Mouse (Mus musculus): ENCODE measurements at regions not wholly inside any gene's neighbourhood (a gene's known extent, or its start where the extent isn't known, plus 50 kb on each side); places are given as distances from the start of the nearest gene placed in this dataset.

DNA sequence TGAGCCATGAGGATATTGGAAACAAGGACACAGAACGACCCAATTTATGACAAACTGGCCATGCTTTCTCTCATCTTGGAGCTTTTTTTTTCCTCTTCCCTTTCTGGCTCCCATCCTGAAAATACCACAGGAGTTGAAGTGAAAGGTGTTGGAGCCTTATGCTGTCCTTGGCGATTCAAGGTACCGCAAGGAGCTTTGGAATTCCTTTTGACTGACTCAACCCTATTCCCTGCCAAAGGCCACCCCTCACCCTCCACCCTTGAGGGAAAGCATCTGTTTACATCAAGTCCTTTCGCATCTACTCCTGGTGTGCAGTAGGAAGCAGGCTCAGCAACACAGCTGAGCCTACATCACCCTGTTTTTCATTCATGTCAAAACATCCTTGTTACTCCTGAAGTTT lies 208.5 kb downstream of the Rap2a start:
- H3K4me2 ChIP-seq (ENCODE audit: low read depth), result no peak overlapping the region
- TF ChIP-seq USF1 (IDR thresholded peaks at IDR 0.05; ENCODE audit: low read depth) (no peak), TCF3 (IDR thresholded peaks at IDR 0.05; ENCODE audit: insufficient read length, low read depth) (no peak), POLR2A (IDR thresholded peaks at IDR 0.05; ENCODE audit: insufficient read length, low read depth) (no peak), MYOG (IDR thresholded peaks at IDR 0.05; ENCODE audit: control insufficient read depth in 1 of 3, insufficient read depth in 1 of 3, insufficient read length in 2 of 3, low read depth in 2 of 3) (no peak), POLR2AphosphoS2 (IDR thresholded peaks at IDR 0.05; ENCODE audit: insufficient read length, low read depth) (no peak), MYOD1 (IDR thresholded peaks at IDR 0.05; ENCODE audit: control insufficient read depth in 1 of 3, insufficient read length in 2 of 3, low read depth in 2 of 3) (no peak), TCF12 (IDR thresholded peaks at IDR 0.05; ENCODE audit: insufficient read depth, poor library complexity, severe bottlenecking) (no peak)
- H3ac ChIP-seq (ENCODE audit: control insufficient read depth, insufficient read length), result no peak overlapping the region
- H3K36me3 ChIP-seq (ENCODE audit: control insufficient read depth, insufficient read depth), result no peaks in the 10 kb centered on the region
- H3K27me3 ChIP-seq (ENCODE audit: control insufficient read depth, insufficient read depth, insufficient read length), result no peaks in the 10 kb centered on the region
- no peaks in the 10 kb centered on the region for H3K79me2 ChIP-seq (ENCODE audit: control insufficient read depth, insufficient read depth)
- H3K4me3 ChIP-seq, result no peak overlapping the region

DNA sequence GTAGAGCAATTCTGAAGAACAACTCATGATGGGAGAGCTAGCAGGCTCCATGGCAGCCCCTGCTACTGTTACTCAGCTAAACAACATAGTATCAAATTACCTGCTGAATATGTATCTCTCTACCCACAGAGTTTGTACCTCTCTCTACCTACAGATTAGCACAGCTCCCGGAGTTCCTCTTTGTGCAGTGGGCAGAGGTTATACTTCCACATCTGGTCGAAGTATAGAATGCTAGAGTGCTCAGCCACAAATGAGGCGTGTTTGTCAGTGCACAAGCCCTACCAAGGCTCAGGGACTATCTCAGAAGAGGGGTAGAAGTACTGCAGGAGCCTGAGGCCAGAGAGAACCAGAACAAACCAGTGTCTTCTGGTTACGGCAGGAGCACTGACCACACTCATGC lies 211.6 kb upstream of the Ipo5 start:
- H3K79me2 ChIP-seq (ENCODE audit: control insufficient read depth, insufficient read depth), result no peaks in the 10 kb centered on the region
- no peak overlapping the region for H3ac ChIP-seq (ENCODE audit: control insufficient read depth, insufficient read length)
- H3K4me2 ChIP-seq (ENCODE audit: low read depth), result no peak overlapping the region
- H3K4me3 ChIP-seq, result no peak overlapping the region
- TF ChIP-seq POLR2AphosphoS2 (IDR thresholded peaks at IDR 0.05; ENCODE audit: insufficient read length, low read depth) (no peak), CEBPB (IDR thresholded peaks at IDR 0.05; ENCODE audit: insufficient read depth, poor library complexity, severe bottlenecking) (no peak), TCF12 (IDR thresholded peaks at IDR 0.05; ENCODE audit: insufficient read depth, poor library complexity, severe bottlenecking) (no peak), POLR2A (IDR thresholded peaks at IDR 0.05; ENCODE audit: insufficient read length, low read depth) (no peak), TCF3 (IDR thresholded peaks at IDR 0.05; ENCODE audit: insufficient read length, low read depth) (no peak), MYOD1 (IDR thresholded peaks at IDR 0.05; ENCODE audit: control insufficient read depth in 1 of 3, insufficient read length in 2 of 3, low read depth in 2 of 3) (no peak), REST (IDR thresholded peaks at IDR 0.05; ENCODE audit: insufficient read depth, insufficient read length) (no peak), MYOG (IDR thresholded peaks at IDR 0.05; ENCODE audit: control insufficient read depth in 1 of 3, insufficient read depth in 1 of 3, insufficient read length in 2 of 3, low read depth in 2 of 3) (no peak), SRF (IDR thresholded peaks at IDR 0.05; ENCODE audit: control insufficient read depth, insufficient read length, low read depth) (no peak), E2F4 (IDR thresholded peaks at IDR 0.05; ENCODE audit: insufficient read depth) (no peak), MAX (IDR thresholded peaks at IDR 0.05; ENCODE audit: low read depth) (no peak), USF1 (IDR thresholded peaks at IDR 0.05; ENCODE audit: low read depth) (no peak)
- no peaks in the 10 kb centered on the region for H3K27me3 ChIP-seq (ENCODE audit: control insufficient read depth, insufficient read depth, insufficient read length)
- H3K36me3 ChIP-seq (ENCODE audit: control insufficient read depth, insufficient read depth), result no peaks in the 10 kb centered on the region

DNA sequence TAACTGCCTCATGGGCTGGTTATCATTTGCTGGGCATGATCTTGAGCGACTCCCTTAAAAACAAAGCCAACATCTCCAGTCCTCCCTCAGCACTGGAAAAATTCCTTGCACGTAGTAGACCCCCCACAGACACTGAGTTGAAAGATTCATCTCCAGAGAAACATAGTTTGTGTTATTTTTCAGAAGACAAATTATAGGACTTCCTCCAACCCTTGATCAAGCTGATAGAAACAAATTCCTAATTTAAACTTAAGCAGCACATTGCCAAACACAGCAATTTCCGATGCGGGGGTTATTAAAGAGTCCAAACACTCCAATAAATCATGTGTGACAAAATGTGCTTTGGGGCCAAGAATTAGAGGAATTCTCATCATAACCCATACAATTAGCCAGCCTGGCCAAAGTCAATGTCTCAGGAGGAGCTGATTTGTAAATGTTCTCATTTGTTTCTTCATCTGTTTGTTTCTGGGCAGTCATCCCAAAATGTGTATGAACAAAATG lies 205.7 kb upstream of the Ipo5 start:
- Histone ChIP-seq H3K36me3 (ENCODE audit: control insufficient read depth, insufficient read depth) (no peaks in the 10 kb centered on the region), H3K4me3 (no peak overlapping the region), H3K4me2 (ENCODE audit: low read depth) (no peak overlapping the region), H3ac (ENCODE audit: control insufficient read depth, insufficient read length) (no peak overlapping the region), H3K27me3 (ENCODE audit: control insufficient read depth, insufficient read depth, insufficient read length) (peaks cover 11% of the 10 kb centered on the region), H3K79me2 (ENCODE audit: control insufficient read depth, insufficient read depth) (no peaks in the 10 kb centered on the region)
- TF ChIP-seq E2F4 (IDR thresholded peaks at IDR 0.05; ENCODE audit: insufficient read depth), result no peak

DNA sequence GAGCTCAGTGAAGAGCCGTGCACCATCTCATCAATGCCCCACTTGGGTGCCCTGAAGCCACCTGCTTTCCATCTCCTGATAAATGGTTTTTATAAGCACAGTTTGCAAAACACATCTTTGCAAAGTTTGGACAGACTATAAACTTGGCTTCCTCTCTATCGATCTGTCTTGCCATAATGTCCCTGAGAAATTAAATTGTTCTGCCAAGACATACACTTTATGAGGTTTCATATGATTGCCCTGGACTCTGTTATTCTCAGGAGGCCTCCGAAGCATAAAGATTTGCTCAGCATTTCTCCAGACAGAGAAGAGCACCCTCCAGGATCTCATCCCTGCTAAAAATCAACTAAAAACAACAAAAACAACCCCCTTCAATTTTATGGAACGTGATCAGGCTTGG lies 200.2 kb upstream of the Ipo5 start:
- TF ChIP-seq MAX (IDR thresholded peaks at IDR 0.05; ENCODE audit: low read depth) (no peak), USF1 (IDR thresholded peaks at IDR 0.05; ENCODE audit: low read depth) (no peak), REST (IDR thresholded peaks at IDR 0.05; ENCODE audit: insufficient read depth, insufficient read length) (no peak), MYOD1 (IDR thresholded peaks at IDR 0.05; ENCODE audit: control insufficient read depth in 1 of 3, insufficient read length in 2 of 3, low read depth in 2 of 3) (no peak), CEBPB (IDR thresholded peaks at IDR 0.05; ENCODE audit: insufficient read depth, poor library complexity, severe bottlenecking) (no peak), POLR2A (IDR thresholded peaks at IDR 0.05; ENCODE audit: insufficient read length, low read depth) (no peak), MYOG (IDR thresholded peaks at IDR 0.05; ENCODE audit: control insufficient read depth in 1 of 3, insufficient read depth in 1 of 3, insufficient read length in 2 of 3, low read depth in 2 of 3) (no peak), TCF12 (IDR thresholded peaks at IDR 0.05; ENCODE audit: insufficient read depth, poor library complexity, severe bottlenecking) (no peak), TCF3 (IDR thresholded peaks at IDR 0.05; ENCODE audit: insufficient read length, low read depth) (no peak), POLR2AphosphoS2 (IDR thresholded peaks at IDR 0.05; ENCODE audit: insufficient read length, low read depth) (no peak), E2F4 (IDR thresholded peaks at IDR 0.05; ENCODE audit: insufficient read depth) (no peak), SRF (IDR thresholded peaks at IDR 0.05; ENCODE audit: control insufficient read depth, insufficient read length, low read depth) (no peak)
- H3K4me2 ChIP-seq (ENCODE audit: low read depth), result no peak overlapping the region

DNA sequence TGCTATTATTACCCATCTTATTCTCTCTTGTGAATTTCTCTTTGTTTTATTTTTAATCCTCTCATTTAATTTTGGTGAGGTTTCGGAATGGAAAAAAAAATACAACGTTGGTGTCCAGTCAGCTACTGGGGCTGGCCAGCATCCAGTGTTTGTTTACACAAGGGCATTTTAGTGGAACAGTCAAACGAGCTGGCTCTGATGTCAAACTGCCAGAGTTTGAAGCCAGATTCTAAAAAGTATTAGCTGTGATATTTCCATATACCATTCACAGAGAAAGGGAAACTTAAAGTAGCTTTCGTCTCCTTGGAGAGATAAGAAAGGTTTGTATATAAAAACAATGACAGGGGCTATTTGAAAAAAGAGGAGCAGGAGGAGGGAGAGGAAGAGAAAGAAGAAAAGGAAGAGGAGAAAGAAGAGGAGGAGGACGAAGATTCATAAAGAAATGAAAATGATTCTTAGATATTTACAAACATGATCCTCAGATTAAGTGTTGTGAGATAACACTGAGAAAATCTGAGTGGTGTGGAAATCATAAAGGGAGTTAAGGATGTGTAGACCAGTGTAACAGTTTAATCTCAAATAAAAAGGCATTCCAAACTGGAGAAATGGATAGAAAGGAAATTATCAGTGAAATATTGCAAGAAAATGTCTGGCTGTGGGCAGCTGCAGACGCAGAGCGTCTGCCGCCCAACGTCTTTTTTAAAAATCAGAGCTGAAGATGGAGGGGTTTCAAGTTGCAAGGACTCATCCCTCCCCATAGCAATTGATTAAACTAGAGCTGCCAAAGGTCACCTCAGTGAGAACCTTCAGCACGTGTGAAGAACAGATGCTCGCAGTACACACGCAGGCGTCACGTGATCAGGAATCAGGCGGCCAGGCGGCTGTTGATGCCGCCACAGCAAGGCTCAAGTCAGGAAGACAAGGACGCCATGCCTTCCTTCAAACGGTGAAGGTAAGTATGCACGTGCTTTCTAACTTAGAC lies 190.3 kb upstream of the Ipo5 start:
- Histone ChIP-seq H3K4me2 (ENCODE audit: low read depth) (no peak overlapping the region), H3K36me3 (ENCODE audit: control insufficient read depth, insufficient read depth) (no peaks in the 10 kb centered on the region), H3K4me3 (no peak overlapping the region), H3K27me3 (ENCODE audit: control insufficient read depth, insufficient read depth, insufficient read length) (no peaks in the 10 kb centered on the region), H3ac (ENCODE audit: control insufficient read depth, insufficient read length) (no peak overlapping the region), H3K79me2 (ENCODE audit: control insufficient read depth, insufficient read depth) (no peaks in the 10 kb centered on the region)
- TF ChIP-seq TCF3 (IDR thresholded peaks at IDR 0.05; ENCODE audit: insufficient read length, low read depth), result no peak
- TF ChIP-seq SRF (IDR thresholded peaks at IDR 0.05; ENCODE audit: control insufficient read depth, insufficient read length, low read depth), result no peak
- TF ChIP-seq MYOG (IDR thresholded peaks at IDR 0.05; ENCODE audit: control insufficient read depth in 1 of 3, insufficient read depth in 1 of 3, insufficient read length in 2 of 3, low read depth in 2 of 3), result no peak
- no peak for TF ChIP-seq E2F4 (IDR thresholded peaks at IDR 0.05; ENCODE audit: insufficient read depth)

More for the DNA sequence above, 200.2 kb upstream of the Ipo5 start:
- no peaks in the 10 kb centered on the region for H3K36me3 ChIP-seq (ENCODE audit: control insufficient read depth, insufficient read depth)
- peaks cover 11% of the 10 kb centered on the region for H3K27me3 ChIP-seq (ENCODE audit: control insufficient read depth, insufficient read depth, insufficient read length)
- no peaks in the 10 kb centered on the region for H3K79me2 ChIP-seq (ENCODE audit: control insufficient read depth, insufficient read depth)
- H3ac ChIP-seq (ENCODE audit: control insufficient read depth, insufficient read length), result no peak overlapping the region
- no peak overlapping the region for H3K4me3 ChIP-seq
